Mouse (Mus musculus) heart, postnatal 0 days (tissue): ENCODE measurements around the gene Gm21304.
"Not testable (repeated sequence)": the region's sequence is repeated elsewhere in the genome, so short reads cannot be mapped to it uniquely, and the experiment has no call there.

Experiments used
- CTCF ChIP-seq: IDR thresholded peaks from 2 replicates; pipeline ENCODE4 v1.5.1; 2016; ENCODE audit warnings: antibody characterized with exemption, control low read depth, low read depth
- EP300 ChIP-seq: IDR thresholded peaks from 2 replicates; pipeline ENCODE4 v1.6.1; 2016; ENCODE audit warnings: antibody characterized with exemption, low read depth

DNA sequence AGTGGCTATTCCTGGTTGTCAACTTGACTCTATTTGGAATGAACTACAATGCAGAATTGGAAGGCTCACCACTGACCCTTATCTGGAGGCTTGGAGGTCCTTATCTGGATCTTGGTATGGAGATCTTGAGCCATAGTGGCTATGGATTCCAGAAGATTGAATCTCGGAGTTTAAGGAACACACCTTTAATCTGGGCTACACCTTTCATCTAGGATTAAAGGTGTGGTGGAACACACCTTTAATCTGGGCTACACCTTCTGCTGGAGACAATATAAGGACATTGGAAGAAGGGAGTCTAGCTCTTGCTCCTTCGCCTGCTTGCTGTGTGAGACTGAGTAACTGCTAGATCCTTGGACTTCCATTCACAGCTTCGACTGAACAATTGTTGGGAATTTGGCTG lies at the start of gene Gm21304:
- not testable (repeated sequence) for TF ChIP-seq EP300, CTCF
